Mouse (Mus musculus): ENCODE measurements around the gene Zfp583.
"Not testable (repeated sequence)": the region's sequence is repeated elsewhere in the genome, so short reads cannot be mapped to it uniquely, and the experiment has no call there.

Gene Zfp583

GRCm38 (mm10) chr7:6331233-6331956 is at the start of gene Zfp583:
Gene Zfp583, minus strand, starts transcription at chr7:6331285.
- DNase-seq, result peak; percentile 92 to 93

- DNase-seq, result no peak
Measured at GRCm38 (mm10) chr7:6378441-6378840, 47.4 kb upstream of the Zfp583 start.

- DNase-seq, result no peak
Measured at GRCm38 (mm10) chr7:6372993-6373392, 41.9 kb upstream of the Zfp583 start.

GRCm38 (mm10) chr7:6369460-6369859 is 38.4 kb upstream of the Zfp583 start:
- DNase-seq, result no peak

GRCm38 (mm10) chr7:6368146-6368545 is 37.1 kb upstream of the Zfp583 start:
- not testable (repeated sequence) for DNase-seq

GRCm38 (mm10) chr7:6367185-6367584 is 36.1 kb upstream of the Zfp583 start:
- no peak for DNase-seq

- DNase-seq, result no peak
Measured at GRCm38 (mm10) chr7:6364761-6365160, 33.7 kb upstream of the Zfp583 start.

- peak in 1 of 2 experiments; percentile 89 for DNase-seq
Measured at GRCm38 (mm10) chr7:6363047-6363488, 32.0 kb upstream of the Zfp583 start, which contains the start of gene Zfp78. Gene Zfp78, plus strand, starts transcription at chr7:6363280.

GRCm38 (mm10) chr7:6362268-6363046 is 31.4 kb upstream of the Zfp583 start:
- peak; percentile 98 to 99 for DNase-seq

- DNase-seq, result no peak
Measured at GRCm38 (mm10) chr7:6361756-6362155, 30.7 kb upstream of the Zfp583 start.

GRCm38 (mm10) chr7:6360477-6361060 is 29.5 kb upstream of the Zfp583 start:
- no peak for DNase-seq

GRCm38 (mm10) chr7:6358937-6359590 is 28.0 kb upstream of the Zfp583 start:
- peak in 1 of 2 experiments; percentile 37 for DNase-seq

GRCm38 (mm10) chr7:6358121-6358520 is 27.0 kb upstream of the Zfp583 start:
- DNase-seq, result no peak

GRCm38 (mm10) chr7:6344124-6344523 is 13.0 kb upstream of the Zfp583 start:
- DNase-seq, result no peak

GRCm38 (mm10) chr7:6343501-6344071 is 12.5 kb upstream of the Zfp583 start, which contains the start of gene Gm3854:
Gene Gm3854, plus strand, starts transcription at chr7:6343759.
- DNase-seq, result peak; percentile 86 to 88

GRCm38 (mm10) chr7:6339865-6340264 is 8.8 kb upstream of the Zfp583 start:
- DNase-seq, result no peak

- DNase-seq, result peak in 1 of 2 experiments; percentile 8
Measured at GRCm38 (mm10) chr7:6330458-6331232, 440 bp downstream of the Zfp583 start.

GRCm38 (mm10) chr7:6300796-6301195 is 30.3 kb downstream of the Zfp583 start:
- DNase-seq, result not testable (repeated sequence)

GRCm38 (mm10) chr7:6291121-6291520 is 40.0 kb downstream of the Zfp583 start:
- not testable (repeated sequence) for DNase-seq

- peak; percentile 29 to 36 for DNase-seq
Measured at GRCm38 (mm10) chr7:6286921-6287531, 44.1 kb downstream of the Zfp583 start.
